Mouse (Mus musculus) small intestine, adult 2 months (tissue): ENCODE data around the gene Tead3. TPM values are rescaled to one million over a fixed set of nuclear protein-coding genes. Genes with fewer than 3 reads are reported as not detected.

Experiments
- H3K27ac ChIP-seq: fragments of 200-500 bp; 2 replicates; pipeline ENCODE4 v1.5.1; 2012; ENCODE audit warnings: low read depth, low read length, control low read depth, inconsistent platforms; ENCODE audit not compliant: insufficient read depth
- H3K27me3 ChIP-seq: fragments of 200-500 bp; 2 replicates; pipeline ENCODE4 v1.6.1; 2012; ENCODE audit warnings: mild to moderate bottlenecking, moderate library complexity, low read length, inconsistent platforms; ENCODE audit not compliant: control insufficient read depth, insufficient read depth
- H3K36me3 ChIP-seq: fragments of 200-500 bp; 2 replicates; pipeline ENCODE4 v1.6.1; 2012; ENCODE audit warnings: mild to moderate bottlenecking, low read length, control low read depth, inconsistent platforms; ENCODE audit not compliant: control insufficient read depth, insufficient read depth
- H3K4me1 ChIP-seq: fragments of 200-500 bp; 2 replicates; pipeline ENCODE4 v1.6.1; 2012; ENCODE audit warnings: low read length, inconsistent platforms, mixed read lengths; ENCODE audit not compliant: control insufficient read depth, insufficient read depth, insufficient read length
- H3K4me3 ChIP-seq: fragments of 200-500 bp; 2 replicates; pipeline ENCODE4 v1.5.1; 2012; ENCODE audit warnings: low read depth, mild to moderate bottlenecking, control low read depth, inconsistent platforms, low read length, moderate library complexity
- CTCF ChIP-seq: fragments of 200-500 bp; IDR thresholded peaks from 2 replicates; pipeline ENCODE4 v1.5.1; 2012; ENCODE audit warnings: low read depth, mild to moderate bottlenecking, control low read depth, inconsistent platforms, low read length, moderate library complexity, mixed read lengths; ENCODE audit not compliant: insufficient replicate concordance, insufficient read length; ENCODE audit errors: extremely low read depth
- POLR2A ChIP-seq: fragments of 200-500 bp; IDR thresholded peaks from 2 replicates; pipeline ENCODE4 v1.6.1; 2012; ENCODE audit warnings: low read depth, mild to moderate bottlenecking, control low read depth, inconsistent platforms, low read length, moderate library complexity
- WGBS: fragments of 180-500 bp; shearing (Covaris S2); methylation state at CpG from one replicate; pipeline ENCODE4 v1.1.7; 2018; 5-methylcytosine and 5-hydroxymethylcytosine counted together
- polyA plus RNA-seq: library from polyadenylated mRNA; depleted of rRNA; stranded (reverse); fragments of >200 nt; gene quantifications from 2 replicates; pipeline ENCODE4 v1.2.3, GENCODE M21; 2012

The Tead3 gene
- polyA plus RNA-seq, 1 experiment = 36.7 TPM

DNA sequence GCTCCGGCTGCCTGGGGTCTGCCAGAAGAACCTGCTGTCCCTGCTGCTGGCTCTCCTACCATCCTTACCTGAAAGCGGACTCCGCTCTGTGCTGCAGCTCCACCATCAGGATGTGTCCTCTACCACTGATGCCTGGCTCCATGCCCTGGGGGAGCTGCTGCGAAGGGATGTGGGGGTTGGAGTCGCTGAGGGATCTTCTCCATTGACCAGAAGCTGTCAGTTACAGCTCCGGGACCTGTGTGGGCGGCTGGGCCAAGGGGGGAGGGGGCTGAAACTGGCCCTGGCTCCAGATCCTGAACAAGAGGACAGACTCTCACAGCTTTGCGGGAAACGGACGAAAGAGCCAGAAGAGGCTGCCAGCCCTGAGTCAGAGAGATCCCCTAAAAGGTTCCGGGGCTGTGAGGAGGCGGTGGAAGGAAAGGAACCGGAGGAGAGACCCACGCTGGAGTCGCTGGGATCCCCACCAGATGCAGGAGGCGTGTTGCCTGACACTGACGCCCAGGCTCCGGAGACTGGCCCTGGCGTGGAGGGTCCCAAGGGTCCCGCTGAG, 34.9 kb downstream of the Tead3 start:
- H3K27me3 ChIP-seq = no peaks in the 10 kb centered on the region
- no peak for TF ChIP-seq POLR2A
- no peak for TF ChIP-seq CTCF
- WGBS = 97% methylated on average over 20 of the region's 20 CpGs
- no peak overlapping the region for H3K4me3 ChIP-seq
- H3K27ac ChIP-seq = no peak overlapping the region
- H3K36me3 ChIP-seq = peaks cover 18% of the 10 kb centered on the region
- H3K4me1 ChIP-seq = peaks cover 6% of the 10 kb centered on the region; the same call in 1 of the 2 replicates

DNA sequence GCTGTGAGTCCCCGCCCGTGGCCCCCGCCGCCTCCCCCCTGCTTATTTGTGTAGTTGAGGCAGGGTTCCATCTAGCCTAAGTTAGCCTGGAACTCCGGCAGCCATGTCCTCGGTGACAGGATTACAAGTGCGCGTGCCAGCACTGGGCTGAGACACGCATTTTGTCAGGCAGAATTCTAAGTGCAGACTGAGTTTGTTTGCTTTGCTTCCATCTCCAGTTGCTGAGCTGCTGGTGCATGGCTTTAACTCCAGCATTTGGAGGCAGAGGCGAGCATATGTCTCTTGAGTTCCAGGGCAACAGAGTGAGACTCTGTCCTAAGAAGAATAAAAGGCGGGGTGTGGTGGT, 36.8 kb downstream of the Tead3 start:
- Histone ChIP-seq H3K4me3 (peak overlapping the region; percentile 82), H3K27me3 (no peaks in the 10 kb centered on the region), H3K27ac (0 out of 2 replicates have a peak overlapping the region, but pooled peaks have one; percentile 17), H3K4me1 (peaks cover 6% of the 10 kb centered on the region; the same call in 1 of the 2 replicates), H3K36me3 (peaks cover 16% of the 10 kb centered on the region)
- peak; percentile 7; the same call in 1 of the 2 replicates for TF ChIP-seq CTCF
- TF ChIP-seq POLR2A = no peak
- WGBS = under 1% methylated on average over 11 of the region's 11 CpGs

DNA sequence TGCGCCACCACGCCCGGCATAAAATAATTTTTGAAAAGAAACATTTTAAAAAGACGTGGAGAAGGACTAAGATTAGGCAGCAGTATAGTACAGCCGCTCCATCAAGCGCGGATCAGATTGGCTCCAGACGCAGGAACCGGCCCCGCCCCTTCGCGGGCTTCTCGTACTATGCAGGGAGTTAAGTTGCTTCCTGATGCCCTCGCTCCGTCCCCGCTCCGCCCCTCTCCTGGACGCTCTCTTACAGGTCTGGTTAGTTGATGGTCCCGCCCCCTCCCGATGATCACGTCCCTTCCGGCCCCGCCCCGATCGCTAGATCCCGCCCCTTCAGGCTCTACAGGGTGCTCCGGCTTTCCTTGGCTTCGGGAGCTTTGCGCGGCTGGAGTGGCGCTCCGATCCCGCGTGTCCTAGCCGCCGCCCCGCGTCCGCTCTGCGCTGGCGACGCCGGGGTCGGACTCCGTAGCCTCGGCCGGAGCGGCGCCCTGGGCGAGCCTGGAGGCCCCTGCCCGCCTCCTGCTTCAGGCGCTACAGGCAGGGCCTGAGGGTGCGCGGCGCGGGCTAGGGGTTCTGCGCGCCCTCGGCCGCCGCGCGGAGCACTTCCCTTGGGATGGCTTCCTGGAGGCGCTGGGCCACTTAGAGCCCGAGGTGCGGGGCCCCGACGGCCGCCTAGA, 37.3 kb downstream of the Tead3 start, which contains the start of gene Fance:
Gene Fance (plus strand): TSS at position 308 of the 668 bp plus-strand sequence.
- H3K27ac ChIP-seq = peak within 1 kb of the TSS; percentile 41; the same call in 1 of the 2 replicates
- H3K27me3 ChIP-seq = no peaks in the 10 kb centered on the region
- H3K36me3 ChIP-seq = peaks cover 15% of the 10 kb centered on the region
- H3K4me3 ChIP-seq = peak within 1 kb of the TSS; percentile 82
- no peak for TF ChIP-seq CTCF
- TF ChIP-seq POLR2A = peak; percentile 86
- H3K4me1 ChIP-seq = peaks cover 9% of the 10 kb centered on the region; the same call in 1 of the 2 replicates
- under 1% methylated on average over 68 of the region's 69 CpGs for WGBS

DNA sequence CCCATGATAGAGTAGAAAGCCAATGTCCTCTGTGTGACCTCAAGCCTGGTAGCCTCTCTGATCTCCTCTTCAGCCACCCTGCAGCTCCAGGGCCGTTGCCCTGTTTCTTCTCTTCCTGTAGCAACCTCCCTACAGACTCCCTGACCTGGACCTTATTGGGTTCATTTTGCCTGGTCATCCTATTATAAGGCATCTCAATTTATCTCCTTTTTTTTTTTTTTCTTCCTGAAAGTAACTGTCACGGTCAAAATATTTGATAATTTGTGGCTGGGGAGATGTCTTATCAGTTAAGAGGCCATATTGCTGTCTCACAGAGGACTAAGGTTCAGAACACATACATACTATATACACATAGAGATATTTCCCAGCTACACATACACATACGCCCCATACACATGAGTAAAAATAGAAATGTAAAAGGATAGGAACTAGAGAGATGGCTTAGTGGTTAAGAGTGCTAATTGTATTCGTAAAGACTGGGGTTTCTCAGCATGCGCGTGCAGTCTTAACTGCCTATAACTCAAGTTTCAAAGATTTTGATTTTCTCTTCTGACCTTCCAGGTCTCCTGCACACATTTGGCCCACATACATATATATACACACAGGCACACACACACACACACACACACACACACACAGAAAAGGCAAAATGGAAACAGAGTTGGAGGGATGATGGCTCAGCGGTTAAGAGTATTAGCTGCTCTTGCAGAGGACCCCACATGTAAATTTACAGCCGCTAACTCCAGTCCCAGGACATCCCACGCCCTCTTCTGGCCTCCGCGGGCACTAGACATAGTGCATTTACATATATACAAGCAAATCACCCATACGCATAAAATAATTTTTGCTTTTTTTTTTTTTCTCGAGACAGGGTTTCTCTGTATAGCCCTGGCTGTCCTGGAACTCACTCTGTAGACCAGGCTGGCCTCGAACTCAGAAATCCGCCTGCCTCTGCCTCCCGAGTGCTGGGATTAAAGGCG, 38.1 kb downstream of the Tead3 start:
- Histone ChIP-seq H3K4me3 (peak overlapping the region; percentile 57), H3K27ac (no peak overlapping the region), H3K4me1 (peaks cover 9% of the 10 kb centered on the region; the same call in 1 of the 2 replicates), H3K27me3 (no peaks in the 10 kb centered on the region), H3K36me3 (peaks cover 9% of the 10 kb centered on the region)
- 25% methylated on average over 17 of the region's 17 CpGs for WGBS
- TF ChIP-seq POLR2A = no peak
- peak; percentile 34; the same call in 1 of the 2 replicates for TF ChIP-seq CTCF

DNA sequence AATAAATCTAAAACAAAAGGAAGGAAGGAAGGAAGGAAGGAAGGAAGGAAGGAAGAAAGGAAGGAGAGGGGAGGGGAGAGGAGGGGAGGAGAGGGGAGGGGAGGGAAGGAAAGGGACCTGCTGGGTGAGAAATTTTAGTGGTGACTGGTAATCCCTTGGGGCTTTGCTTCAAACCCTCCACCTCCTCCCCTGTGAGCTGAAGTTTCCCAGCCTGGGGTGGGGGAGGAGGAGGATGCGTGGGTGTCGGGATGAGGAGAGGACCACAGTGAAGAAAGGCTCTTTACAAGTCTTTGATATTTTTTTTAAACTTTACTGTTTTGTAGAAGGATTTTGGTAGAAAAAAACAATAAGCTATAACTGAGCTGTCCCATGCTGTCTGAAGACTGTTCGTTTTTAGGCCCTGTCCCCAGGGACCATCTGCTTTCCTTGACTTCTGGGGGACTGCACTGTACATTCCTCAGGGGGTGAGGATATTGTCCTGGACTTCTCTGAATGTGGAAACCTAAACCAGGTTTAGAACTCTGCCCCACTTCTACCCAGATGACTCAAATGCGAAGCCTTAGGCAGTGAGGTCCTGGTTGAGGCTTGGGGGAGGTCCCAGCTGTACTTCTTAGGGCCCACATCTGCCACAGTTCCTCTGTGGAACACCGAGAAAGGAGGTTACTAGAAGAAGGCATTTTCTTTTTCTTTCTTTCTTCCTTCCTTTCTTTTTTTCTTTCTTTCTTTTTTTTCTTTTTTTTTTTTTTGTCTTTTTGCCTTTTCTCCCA, 39.1 kb downstream of the Tead3 start:
- H3K27me3 ChIP-seq = no peaks in the 10 kb centered on the region
- no peak overlapping the region for H3K27ac ChIP-seq
- WGBS = 87% methylated on average over 5 of the region's 5 CpGs
- H3K36me3 ChIP-seq = no peaks in the 10 kb centered on the region
- no peak overlapping the region for H3K4me3 ChIP-seq
- peaks cover 9% of the 10 kb centered on the region; the same call in 1 of the 2 replicates for H3K4me1 ChIP-seq
- TF ChIP-seq CTCF (no peak), POLR2A (no peak)

DNA sequence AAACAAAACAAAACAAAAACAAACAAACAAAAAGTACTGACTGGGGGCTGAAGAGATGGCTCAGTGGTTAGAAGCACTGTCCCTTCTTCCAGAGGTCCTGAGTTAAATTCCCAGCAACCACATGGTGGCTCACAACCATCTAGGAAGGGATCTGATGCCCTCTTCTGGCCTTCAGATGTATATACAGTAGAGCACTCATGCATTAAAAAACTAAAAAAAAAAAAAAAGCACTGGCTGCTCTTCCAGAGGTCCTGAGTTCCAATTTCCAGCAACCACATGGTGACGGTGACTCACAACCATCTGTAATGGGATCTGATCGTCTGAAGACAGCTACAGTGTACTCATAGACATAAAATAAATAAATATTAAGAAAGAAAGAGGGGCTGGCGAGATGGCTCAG, 39.8 kb downstream of the Tead3 start:
- Histone ChIP-seq H3K4me3 (no peak overlapping the region), H3K4me1 (peaks cover 9% of the 10 kb centered on the region; the same call in 1 of the 2 replicates), H3K36me3 (no peaks in the 10 kb centered on the region), H3K27ac (no peak overlapping the region), H3K27me3 (no peaks in the 10 kb centered on the region)
- WGBS = 78% methylated on average over 3 of the region's 3 CpGs
- no peak for TF ChIP-seq POLR2A
- no peak for TF ChIP-seq CTCF
